Mouse (Mus musculus): ENCODE data around the gene Pakap.

- TF ChIP-seq GATA1 (IDR thresholded peaks at IDR 0.05; ENCODE audit: low read length), result no peak
- TF ChIP-seq TAL1 (IDR thresholded peaks at IDR 0.05; ENCODE audit: low read length), result no peak
Observed at GRCm38 (mm10) chr4:57895140-57895539, 327.2 kb downstream of the Pakap start.

Data from erythroblast, embryonic 14.5 days (primary cell).